Comparison of ENCODE assay signal across 8 mouse cellular contexts in genomic region chrX:129303987-129304386, GRCm38 (mm10).
DNase-seq lines count a peak whose midpoint lies in the region; ATAC-seq and TF ChIP-seq lines count a peak whose summit lies in the region.

No protein-coding gene starts in this region.

- H3K27ac ChIP-seq in forebrain, embryonic 14.5 days (ENCODE audit: low read depth, low read length), result no peak overlapping the region
- no peak overlapping the region for H3K27ac ChIP-seq in lung, postnatal 0 days (ENCODE audit: low read length)

- 45% methylated on average over 5 of the region's 5 CpGs for WGBS in forebrain, embryonic 14.5 days
- 39% methylated on average over 5 of the region's 5 CpGs for WGBS in lung, postnatal 0 days

- TF ChIP-seq EP300 in lung, postnatal 0 days (IDR thresholded peaks at IDR 0.05), result no peak

- no peaks in the 10 kb centered on the region for H3K36me3 ChIP-seq in forebrain, embryonic 14.5 days (ENCODE audit: control insufficient read depth, insufficient read depth, low read length)
- H3K36me3 ChIP-seq in lung, postnatal 0 days (ENCODE audit: insufficient read depth, low read length), result no peaks in the 10 kb centered on the region

- ATAC-seq in forebrain, embryonic 14.5 days, result peak; percentile 75; the same call in 1 of the 2 replicates
- no peak for ATAC-seq in lung, postnatal 0 days
- ATAC-seq in erythroid progenitor cell, adult 5-6 weeks (replicated peaks; ENCODE audit: low FRiP score, poor library complexity, severe bottlenecking), result no peak

- H3K9ac ChIP-seq in forebrain, embryonic 14.5 days (ENCODE audit: low read length), result no peak overlapping the region
- H3K9ac ChIP-seq in lung, postnatal 0 days (replicated peaks; ENCODE audit: low read depth), result no peak overlapping the region

- no peaks in the 10 kb centered on the region for H3K9me3 ChIP-seq in forebrain, embryonic 14.5 days (replicated peaks; ENCODE audit: control insufficient read depth, low read length)
- H3K9me3 ChIP-seq in lung, postnatal 0 days (ENCODE audit: low read length), result no peaks in the 10 kb centered on the region

- H3K4me3 ChIP-seq in forebrain, embryonic 14.5 days (ENCODE audit: low read depth, low read length), result no peak overlapping the region
- no peak overlapping the region for H3K4me3 ChIP-seq in lung, postnatal 0 days (ENCODE audit: low read depth, low read length)

- peak; percentile 33 for DNase-seq in urinary bladder, postnatal 14 days (ENCODE audit: low spot score)
- no peak for DNase-seq in urinary bladder, postnatal 4 days (ENCODE audit: low spot score in 2 of 2)
- peak; percentile 22 for DNase-seq in c-Kit-positive CD71-negative TER-119-negative erythroid progenitor cells, embryonic 14.5 days (ENCODE audit: low read depth)
- DNase-seq in forebrain, embryonic 14.5 days (ENCODE audit: low spot score), result peak; percentile 83
- DNase-seq in kidney, postnatal 4 days, result peak; percentile 31 to 54
- DNase-seq in lung, postnatal 0 days (ENCODE audit: low spot score), result peak; percentile 67
- DNase-seq in right cerebral cortex, postnatal 14 days, result peak; percentile 34

- H3K4me1 ChIP-seq in forebrain, embryonic 14.5 days (ENCODE audit: control insufficient read depth, insufficient read depth, low read length), result no peaks in the 10 kb centered on the region
- H3K4me1 ChIP-seq in lung, postnatal 0 days (ENCODE audit: insufficient read depth, low read depth, low read length), result no peaks in the 10 kb centered on the region

- peak; percentile 80 for TF ChIP-seq CTCF in lung, postnatal 0 days (IDR thresholded peaks at IDR 0.05)

- H3K27me3 ChIP-seq in forebrain, embryonic 14.5 days (replicated peaks; ENCODE audit: control insufficient read depth, insufficient read depth, low read length), result no peaks in the 10 kb centered on the region
- no peaks in the 10 kb centered on the region for H3K27me3 ChIP-seq in lung, postnatal 0 days (replicated peaks; ENCODE audit: insufficient read depth, low read length)

- H3K4me2 ChIP-seq in forebrain, embryonic 14.5 days (ENCODE audit: low read length), result no peak overlapping the region
- no peak overlapping the region for H3K4me2 ChIP-seq in lung, postnatal 0 days (replicated peaks; ENCODE audit: low read depth, low read length)

Comparison
In these comparisons a context has a peak if more than half of its experiments do, and no peak if none do; other contexts are left out.
1. DNase-seq: peak in urinary bladder, postnatal 14 days (single experiment), c-Kit-positive CD71-negative TER-119-negative erythroid progenitor cells, embryonic 14.5 days (single experiment), forebrain, embryonic 14.5 days (single experiment), kidney, postnatal 4 days (2 of 2), lung, postnatal 0 days (single experiment) and right cerebral cortex, postnatal 14 days (single experiment); none in urinary bladder, postnatal 4 days (0 of 2).